Mouse (Mus musculus): ENCODE data around the gene Smarcad1. TPM values are rescaled to one million over a fixed set of nuclear protein-coding genes. Genes with fewer than 3 reads are reported as not detected.

Smarcad1 gene
- polyA plus RNA-seq, 1 experiment from 2014 or later = 107 TPM

DNA sequence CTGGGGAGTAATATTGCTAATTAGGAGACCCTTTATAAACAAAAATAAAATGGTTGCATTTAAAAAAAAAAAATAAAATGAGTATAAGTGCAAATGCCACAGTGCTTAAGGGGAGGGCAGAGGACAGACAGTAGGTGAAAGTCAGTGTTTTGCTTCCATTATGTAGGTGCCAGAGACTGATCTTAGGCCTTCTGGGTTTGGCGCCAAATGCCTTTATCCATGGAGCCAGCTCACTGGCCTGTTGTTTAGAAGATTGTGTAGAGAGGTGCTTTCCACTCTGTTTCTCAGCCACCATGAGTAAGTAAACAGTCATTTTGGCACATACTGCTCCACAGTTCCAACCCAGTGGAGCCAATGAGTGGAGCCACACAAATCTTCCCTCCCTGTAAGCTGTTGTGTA lies 75.2 kb downstream of the Smarcad1 start:
- Histone ChIP-seq H3K4me3 (no peak overlapping the region), H3K36me3 (peaks cover 48% of the 10 kb centered on the region), H3K27ac (no peak overlapping the region), H3K4me2 (replicated peaks) (no peak overlapping the region), H3K9ac (no peak overlapping the region), H3K27me3 (no peaks in the 10 kb centered on the region), H3K9me3 (no peaks in the 10 kb centered on the region), H3K4me1 (no peaks in the 10 kb centered on the region)
- no peak for ATAC-seq (ENCODE audit: insufficient number of reproducible peaks, insufficient read depth, low FRiP score, low TSS enrichment)
- 86% methylated on average over 1 of the region's 1 CpGs for WGBS

DNA sequence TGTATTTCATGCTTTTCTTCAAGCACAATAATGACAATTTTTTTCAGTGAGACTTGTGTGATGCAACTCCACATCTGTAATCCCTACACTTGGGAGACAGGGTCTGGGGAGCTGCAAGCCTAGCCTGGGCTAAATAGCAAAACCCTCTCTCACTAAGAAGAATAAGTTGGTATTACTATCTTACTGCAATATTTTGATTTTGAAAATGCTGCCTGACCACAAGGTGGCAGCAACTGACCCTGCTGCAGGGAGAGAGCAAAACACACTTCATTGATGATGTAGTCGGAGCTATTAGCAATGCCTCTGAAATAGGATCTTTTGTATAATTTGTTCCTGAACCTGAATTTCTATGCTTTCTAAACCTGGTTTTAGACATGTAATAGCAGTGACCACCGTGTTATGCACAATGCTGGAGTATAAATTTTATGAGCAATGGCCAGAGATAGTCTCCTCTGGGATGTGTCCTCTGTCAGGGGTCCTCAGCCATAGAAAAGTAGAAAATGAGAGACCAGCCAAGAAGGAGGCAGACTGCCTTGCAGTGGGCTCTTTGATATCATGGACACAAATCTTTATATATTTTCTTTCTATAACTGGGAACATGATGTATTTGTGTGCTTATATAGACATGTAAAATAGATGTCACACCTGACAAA lies 83.8 kb downstream of the Smarcad1 start:
- no peaks in the 10 kb centered on the region for H3K36me3 ChIP-seq
- H3K9me3 ChIP-seq = no peaks in the 10 kb centered on the region
- H3K4me1 ChIP-seq = no peaks in the 10 kb centered on the region
- H3K4me2 ChIP-seq (replicated peaks) = no peak overlapping the region
- no peak overlapping the region for H3K9ac ChIP-seq
- 11% methylated on average over 2 of the region's 2 CpGs for WGBS
- no peak overlapping the region for H3K27ac ChIP-seq
- H3K27me3 ChIP-seq = no peaks in the 10 kb centered on the region
- ATAC-seq (ENCODE audit: insufficient number of reproducible peaks, insufficient read depth, low FRiP score, low TSS enrichment) = no peak
- no peak overlapping the region for H3K4me3 ChIP-seq

DNA sequence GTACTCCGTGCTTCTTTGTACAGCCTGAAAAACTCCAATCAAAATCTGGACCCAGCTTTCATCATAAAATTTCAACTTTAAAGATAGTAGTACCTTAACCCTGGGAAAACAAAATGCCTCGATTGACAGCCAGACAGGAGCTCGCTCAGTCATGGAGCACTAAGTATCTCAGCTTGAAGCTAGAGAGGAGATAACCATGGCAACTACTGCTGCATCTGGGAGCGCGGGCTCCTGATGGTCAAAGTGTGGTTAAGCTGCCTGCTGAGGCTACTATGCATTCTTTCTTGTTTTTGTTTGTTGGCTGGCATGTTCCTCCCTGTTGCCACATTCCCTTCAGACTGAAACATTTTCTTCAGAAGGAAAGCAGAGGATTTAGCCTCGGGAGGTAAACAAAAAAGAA lies 90.0 kb downstream of the Smarcad1 start:
- Histone ChIP-seq H3K4me1 (no peaks in the 10 kb centered on the region), H3K36me3 (no peaks in the 10 kb centered on the region), H3K4me3 (no peak overlapping the region), H3K4me2 (replicated peaks) (no peak overlapping the region), H3K9me3 (no peaks in the 10 kb centered on the region), H3K27ac (no peak overlapping the region), H3K27me3 (no peaks in the 10 kb centered on the region), H3K9ac (no peak overlapping the region)
- 61% methylated on average over 6 of the region's 6 CpGs for WGBS
- no peak for ATAC-seq (ENCODE audit: insufficient number of reproducible peaks, insufficient read depth, low FRiP score, low TSS enrichment)

GRCm38 (mm10) chr6:65137802-65138201 lies 95.4 kb downstream of the Smarcad1 start:
- Histone ChIP-seq H3K36me3 (no peaks in the 10 kb centered on the region), H3K9ac (no peak overlapping the region), H3K4me2 (replicated peaks) (no peak overlapping the region), H3K9me3 (no peaks in the 10 kb centered on the region), H3K27me3 (no peaks in the 10 kb centered on the region), H3K4me1 (0 out of 2 replicates have a peak, but pooled peaks cover 5% of the 10 kb centered on the region), H3K4me3 (no peak overlapping the region), H3K27ac (no peak overlapping the region)
- WGBS = 46% methylated on average over 2 of the region's 2 CpGs
- no peak; the same call in 1 of the 2 replicates for ATAC-seq (ENCODE audit: insufficient number of reproducible peaks, insufficient read depth, low FRiP score, low TSS enrichment)

DNA sequence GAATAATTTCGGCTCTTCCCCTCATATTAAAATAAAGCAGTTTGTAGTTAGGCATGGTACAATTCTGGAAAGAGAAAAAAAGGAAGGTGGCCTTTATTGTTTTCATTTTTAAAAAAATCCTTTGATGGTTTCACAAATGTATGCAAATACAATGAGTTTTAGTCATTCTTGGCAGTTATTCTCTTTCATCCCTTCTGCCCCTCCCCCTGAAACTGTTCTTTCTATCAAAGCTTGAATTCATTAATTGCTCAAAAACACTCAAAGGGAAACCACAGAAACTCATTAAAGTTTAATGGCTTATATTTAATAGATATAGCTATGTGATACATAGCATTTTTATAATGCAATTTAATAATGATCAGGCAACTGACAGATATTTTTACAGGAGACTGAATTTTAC lies 95.9 kb downstream of the Smarcad1 start:
- Histone ChIP-seq H3K9ac (no peak overlapping the region), H3K4me1 (0 out of 2 replicates have a peak, but pooled peaks cover 5% of the 10 kb centered on the region), H3K4me3 (no peak overlapping the region), H3K27me3 (no peaks in the 10 kb centered on the region), H3K9me3 (no peaks in the 10 kb centered on the region), H3K36me3 (no peaks in the 10 kb centered on the region), H3K4me2 (replicated peaks) (no peak overlapping the region), H3K27ac (no peak overlapping the region)
- WGBS = 88% methylated on average over 1 of the region's 1 CpGs
- ATAC-seq (ENCODE audit: insufficient number of reproducible peaks, insufficient read depth, low FRiP score, low TSS enrichment) = no peak

- H3K4me3 ChIP-seq = no peak overlapping the region
- no peaks in the 10 kb centered on the region for H3K36me3 ChIP-seq
- no peak overlapping the region for H3K9ac ChIP-seq
- H3K27me3 ChIP-seq = no peaks in the 10 kb centered on the region
- no peaks in the 10 kb centered on the region for H3K9me3 ChIP-seq
- no peak overlapping the region for H3K27ac ChIP-seq
- 69% methylated on average over 5 of the region's 5 CpGs for WGBS
- no peak overlapping the region for H3K4me2 ChIP-seq (replicated peaks)
- H3K4me1 ChIP-seq = 0 out of 2 replicates have a peak, but pooled peaks cover 5% of the 10 kb centered on the region
- 0 out of 2 replicates have a peak, but pooled peaks have one; percentile 52 for ATAC-seq (ENCODE audit: insufficient number of reproducible peaks, insufficient read depth, low FRiP score, low TSS enrichment)
These were observed 97.8 kb downstream of the Smarcad1 start for GRCm38 (mm10) chr6:65140082-65140749.

- no peak overlapping the region for H3K27ac ChIP-seq
- H3K9ac ChIP-seq = no peak overlapping the region
- no peaks in the 10 kb centered on the region for H3K36me3 ChIP-seq
- H3K4me2 ChIP-seq (replicated peaks) = no peak overlapping the region
- no peak for ATAC-seq (ENCODE audit: insufficient number of reproducible peaks, insufficient read depth, low FRiP score, low TSS enrichment)
- WGBS = 78% methylated on average over 6 of the region's 6 CpGs
- no peaks in the 10 kb centered on the region for H3K9me3 ChIP-seq
- 0 out of 2 replicates have a peak, but pooled peaks cover 5% of the 10 kb centered on the region for H3K4me1 ChIP-seq
- H3K27me3 ChIP-seq = no peaks in the 10 kb centered on the region
- H3K4me3 ChIP-seq = no peak overlapping the region
These were observed 98.4 kb downstream of the Smarcad1 start for GRCm38 (mm10) chr6:65140750-65141243.

GRCm38 (mm10) chr6:65142316-65142715 lies 99.9 kb downstream of the Smarcad1 start:
- no peak overlapping the region for H3K9ac ChIP-seq
- H3K27me3 ChIP-seq = no peaks in the 10 kb centered on the region
- WGBS = 78% methylated on average over 1 of the region's 1 CpGs
- no peak overlapping the region for H3K4me3 ChIP-seq
- no peak overlapping the region for H3K27ac ChIP-seq
- no peak overlapping the region for H3K4me2 ChIP-seq (replicated peaks)
- H3K9me3 ChIP-seq = no peaks in the 10 kb centered on the region
- no peaks in the 10 kb centered on the region for H3K36me3 ChIP-seq
- ATAC-seq (ENCODE audit: insufficient number of reproducible peaks, insufficient read depth, low FRiP score, low TSS enrichment) = no peak
- 0 out of 2 replicates have a peak, but pooled peaks cover 5% of the 10 kb centered on the region for H3K4me1 ChIP-seq

DNA sequence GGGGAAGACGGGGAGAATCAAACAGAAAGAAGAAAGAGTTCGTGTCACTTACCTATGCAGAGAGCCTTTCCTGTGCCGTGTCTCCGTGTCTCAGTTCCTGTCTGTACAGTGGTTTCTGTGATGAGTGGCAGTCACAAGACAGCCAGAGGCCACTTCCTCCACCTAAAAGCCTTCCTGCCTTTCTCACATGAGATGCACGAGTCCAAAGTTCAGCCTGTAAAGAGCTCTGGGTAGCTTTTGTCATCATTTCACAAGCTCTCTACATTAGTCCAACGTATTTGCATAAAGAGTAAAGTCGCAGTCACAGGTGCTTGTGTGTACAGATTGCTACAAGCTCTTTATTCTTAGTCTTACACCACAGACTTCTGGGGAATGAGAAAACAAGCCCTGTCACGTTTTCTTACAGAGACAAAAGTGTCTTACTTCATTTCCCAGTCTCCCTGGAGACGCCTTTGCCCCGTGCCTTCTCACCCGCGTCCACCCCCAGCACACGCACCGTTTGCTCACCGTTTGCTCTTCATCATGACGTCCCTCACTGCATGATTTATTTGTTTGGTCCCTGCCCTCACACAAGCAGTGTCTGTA lies 102.3 kb downstream of the Smarcad1 start, which contains the start of gene Hpgds:
Gene Hpgds (minus strand): TSS at position 288 of the 585 bp plus-strand sequence.
- ATAC-seq (ENCODE audit: insufficient number of reproducible peaks, insufficient read depth, low FRiP score, low TSS enrichment) = no peak
- H3K27ac ChIP-seq = no peak within 1 kb of the TSS
- H3K27me3 ChIP-seq = no peaks in the 10 kb centered on the region
- H3K9ac ChIP-seq = no peak within 1 kb of the TSS
- H3K4me1 ChIP-seq = no peaks in the 10 kb centered on the region
- H3K9me3 ChIP-seq = no peaks in the 10 kb centered on the region
- 56% methylated on average over 16 of the region's 16 CpGs for WGBS
- H3K4me2 ChIP-seq (replicated peaks) = no peak within 1 kb of the TSS
- no peak within 1 kb of the TSS for H3K4me3 ChIP-seq
- no peaks in the 10 kb centered on the region for H3K36me3 ChIP-seq

GRCm38 (mm10) chr6:65146363-65146762 lies 104.0 kb downstream of the Smarcad1 start:
- Histone ChIP-seq H3K4me2 (replicated peaks) (no peak overlapping the region), H3K27ac (no peak overlapping the region), H3K4me1 (no peaks in the 10 kb centered on the region), H3K9ac (no peak overlapping the region), H3K36me3 (no peaks in the 10 kb centered on the region), H3K4me3 (no peak overlapping the region), H3K27me3 (no peaks in the 10 kb centered on the region), H3K9me3 (no peaks in the 10 kb centered on the region)
- WGBS = 82% methylated on average over 4 of the region's 4 CpGs
- ATAC-seq (ENCODE audit: insufficient number of reproducible peaks, insufficient read depth, low FRiP score, low TSS enrichment) = no peak

GRCm38 (mm10) chr6:65150703-65151102 lies 108.3 kb downstream of the Smarcad1 start:
- Histone ChIP-seq H3K36me3 (no peaks in the 10 kb centered on the region), H3K4me1 (no peaks in the 10 kb centered on the region), H3K4me3 (peak overlapping the region; percentile 18; the same call in 1 of the 2 replicates), H3K9ac (peak overlapping the region; percentile 27; the same call in 1 of the 2 replicates), H3K4me2 (replicated peaks) (peak overlapping the region; percentile 48), H3K27ac (no peak overlapping the region), H3K27me3 (no peaks in the 10 kb centered on the region), H3K9me3 (no peaks in the 10 kb centered on the region)
- no peak for ATAC-seq (ENCODE audit: insufficient number of reproducible peaks, insufficient read depth, low FRiP score, low TSS enrichment)
- WGBS = 6% methylated on average over 22 of the region's 22 CpGs

DNA sequence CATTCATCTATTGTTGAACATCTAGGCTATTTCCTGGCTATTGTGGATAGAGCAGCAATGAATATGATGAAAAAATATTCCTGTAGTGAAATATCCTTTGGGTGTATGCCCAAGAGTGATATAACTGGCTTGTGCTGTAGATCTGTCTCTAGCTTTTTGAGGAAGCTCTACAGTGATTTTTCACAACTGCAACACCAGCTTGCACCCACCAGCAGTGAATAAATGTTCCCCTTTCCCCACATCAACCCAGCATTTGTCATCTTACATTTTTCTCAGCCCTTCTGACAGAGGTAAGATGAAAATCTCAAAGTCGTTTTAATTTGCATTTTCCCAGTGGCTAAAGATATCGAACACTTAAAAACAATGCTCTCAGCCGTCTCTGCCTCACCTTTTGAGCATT lies 111.2 kb downstream of the Smarcad1 start:
- H3K9ac ChIP-seq = no peak overlapping the region

More for the DNA sequence above, 111.2 kb downstream of the Smarcad1 start:
- Histone ChIP-seq H3K27ac (no peak overlapping the region), H3K4me3 (no peak overlapping the region), H3K9me3 (no peaks in the 10 kb centered on the region), H3K4me2 (replicated peaks) (no peak overlapping the region), H3K4me1 (no peaks in the 10 kb centered on the region), H3K36me3 (no peaks in the 10 kb centered on the region), H3K27me3 (no peaks in the 10 kb centered on the region)
- ATAC-seq (ENCODE audit: insufficient number of reproducible peaks, insufficient read depth, low FRiP score, low TSS enrichment) = no peak
- 74% methylated on average over 3 of the region's 3 CpGs for WGBS
